Mouse (Mus musculus): ENCODE data around the gene Nt5c2. TPM values are rescaled to one million over a fixed set of nuclear protein-coding genes. Genes with fewer than 3 reads are reported as not detected.

Gene Nt5c2
- polyA plus RNA-seq, 1 experiment = 46.7 TPM

GRCm38 (mm10) chr19:46841016-46841415, 173.9 kb downstream of the Nt5c2 start:
- H3K27ac ChIP-seq (ENCODE audit: insufficient read depth, low read length) = no peak overlapping the region
- peaks cover 8% of the 10 kb centered on the region; the same call in 1 of the 2 replicates for H3K4me1 ChIP-seq (ENCODE audit: control insufficient read depth, insufficient read depth, low read length)
- no peak overlapping the region for H3K4me3 ChIP-seq (ENCODE audit: insufficient read depth, low read length)
- TF ChIP-seq CTCF (IDR thresholded peaks at IDR 0.05; ENCODE audit: extremely low read depth, insufficient read depth, low read length) (no peak), POLR2A (IDR thresholded peaks at IDR 0.05; ENCODE audit: extremely low read depth, insufficient read depth, low read length) (no peak)

GRCm38 (mm10) chr19:46837290-46838079, 177.5 kb downstream of the Nt5c2 start:
- Histone ChIP-seq H3K4me1 (ENCODE audit: control insufficient read depth, insufficient read depth, low read length) (peaks cover 13% of the 10 kb centered on the region), H3K4me3 (ENCODE audit: insufficient read depth, low read length) (no peak overlapping the region), H3K27ac (ENCODE audit: insufficient read depth, low read length) (no peak overlapping the region)
- no peak for TF ChIP-seq CTCF (IDR thresholded peaks at IDR 0.05; ENCODE audit: extremely low read depth, insufficient read depth, low read length)
- no peak for TF ChIP-seq POLR2A (IDR thresholded peaks at IDR 0.05; ENCODE audit: extremely low read depth, insufficient read depth, low read length)

GRCm38 (mm10) chr19:46836085-46836484, 178.9 kb downstream of the Nt5c2 start:
- no peak for TF ChIP-seq POLR2A (IDR thresholded peaks at IDR 0.05; ENCODE audit: extremely low read depth, insufficient read depth, low read length)
- no peak for TF ChIP-seq CTCF (IDR thresholded peaks at IDR 0.05; ENCODE audit: extremely low read depth, insufficient read depth, low read length)
- Histone ChIP-seq H3K27ac (ENCODE audit: insufficient read depth, low read length) (no peak overlapping the region), H3K4me1 (ENCODE audit: control insufficient read depth, insufficient read depth, low read length) (peaks cover 13% of the 10 kb centered on the region), H3K4me3 (ENCODE audit: insufficient read depth, low read length) (no peak overlapping the region)

- TF ChIP-seq POLR2A (IDR thresholded peaks at IDR 0.05; ENCODE audit: extremely low read depth, insufficient read depth, low read length) (no peak), CTCF (IDR thresholded peaks at IDR 0.05; ENCODE audit: extremely low read depth, insufficient read depth, low read length) (no peak)
- H3K4me1 ChIP-seq (ENCODE audit: control insufficient read depth, insufficient read depth, low read length) = peaks cover 15% of the 10 kb centered on the region
- no peak overlapping the region for H3K4me3 ChIP-seq (ENCODE audit: insufficient read depth, low read length)
- H3K27ac ChIP-seq (ENCODE audit: insufficient read depth, low read length) = no peak overlapping the region
These were observed 179.6 kb downstream of the Nt5c2 start for GRCm38 (mm10) chr19:46835339-46835738.

- TF ChIP-seq CTCF (IDR thresholded peaks at IDR 0.05; ENCODE audit: extremely low read depth, insufficient read depth, low read length) (no peak), POLR2A (IDR thresholded peaks at IDR 0.05; ENCODE audit: extremely low read depth, insufficient read depth, low read length) (no peak)
- Histone ChIP-seq H3K4me1 (ENCODE audit: control insufficient read depth, insufficient read depth, low read length) (peaks cover 15% of the 10 kb centered on the region), H3K27ac (ENCODE audit: insufficient read depth, low read length) (no peak overlapping the region), H3K4me3 (ENCODE audit: insufficient read depth, low read length) (no peak overlapping the region)
These were observed 180.7 kb downstream of the Nt5c2 start for GRCm38 (mm10) chr19:46834301-46834700.

Other genes with a start within 250 kb of the Nt5c2 start
- gene Ina, start 455 bp downstream of the Nt5c2 start, polyA plus RNA-seq (2012; rRNA removed) = 124 and 127 TPM in 2 replicates
- 35.5 and 38.3 TPM in 2 replicates for gene Pcgf6, start 35.8 kb upstream of the Nt5c2 start, polyA plus RNA-seq (2012; rRNA removed)
- gene Taf5, start 52.6 kb upstream of the Nt5c2 start, polyA plus RNA-seq (2012; rRNA removed) = 3.8 and 4.1 TPM in 2 replicates
- gene Usmg5, start 75.5 kb upstream of the Nt5c2 start, polyA plus RNA-seq (2012; rRNA removed) = 897 and 1,011 TPM in 2 replicates
- 11.3 and 12.2 TPM in 2 replicates for gene Pdcd11, start 75.6 kb upstream of the Nt5c2 start, polyA plus RNA-seq (2012; rRNA removed)
- 4.6 and 5.3 TPM in 2 replicates for gene Calhm2, start 123.1 kb upstream of the Nt5c2 start, polyA plus RNA-seq (2012; rRNA removed)
- gene Calhm1, start 129.1 kb upstream of the Nt5c2 start, polyA plus RNA-seq (2012; rRNA removed) = not detected in 2 replicates
- gene Calhm3, start 142.6 kb upstream of the Nt5c2 start, polyA plus RNA-seq (2012; rRNA removed) = 0.10 TPM in 1 of 2 replicates, not detected in the other
- gene Neurl1a, start 163.7 kb upstream of the Nt5c2 start, polyA plus RNA-seq (2012; rRNA removed) = 118 and 124 TPM in 2 replicates